Mouse (Mus musculus) layer of hippocampus, adult 2 months (tissue): ENCODE measurements around the gene Rbp1. TPM values are rescaled to one million over a fixed set of nuclear protein-coding genes. Genes with fewer than 3 reads are reported as not detected.

ENCODE experiments used
- DNase-seq, 2 experiments: peaks; one replicate each; pipeline ENCODE4 v3.0.0; 2022; ENCODE audit warnings: low spot score in 2 of 2
- H3K27ac ChIP-seq: fragments of 200-600 bp; 2 replicates; pipeline ENCODE4 v1.8.1; 2022
- H3K4me3 ChIP-seq: fragments of 200-600 bp; 2 replicates; pipeline ENCODE4 v1.8.1; 2022; ENCODE audit warnings: mild to moderate bottlenecking
- CTCF ChIP-seq: fragments of 200-600 bp; conservative IDR thresholded peaks from 2 replicates; pipeline ENCODE4 v1.8.1; 2022; ENCODE audit warnings: antibody characterized with exemption, mild to moderate bottlenecking, moderate library complexity
- total RNA-seq, 2 experiments: library from RNA; stranded (reverse); gene quantifications; 2 replicates each; pipeline ENCODE4 v1.2.3; 2021

The Rbp1 gene
- total RNA-seq, 2 experiments from 2014 or later, result 4.3 to 4.9 TPM

- no peak for TF ChIP-seq CTCF
Observed at GRCm38 (mm10) chr9:98430528-98430927, 7.8 kb downstream of the Rbp1 start.

GRCm38 (mm10) chr9:98433021-98433420 lies 10.3 kb downstream of the Rbp1 start:
- DNase-seq, result no peak
- Histone ChIP-seq H3K4me3 (no peak overlapping the region), H3K27ac (no peak overlapping the region)
- TF ChIP-seq CTCF, result no peak

More at GRCm38 (mm10) chr9:98430528-98430927, 7.8 kb downstream of the Rbp1 start:
- Histone ChIP-seq H3K27ac (no peak overlapping the region), H3K4me3 (no peak overlapping the region)
- no peak for DNase-seq

- DNase-seq, result no peak
Observed at GRCm38 (mm10) chr9:98433956-98434588, 11.3 kb downstream of the Rbp1 start.

GRCm38 (mm10) chr9:98437819-98438218 lies 15.1 kb downstream of the Rbp1 start:
- no peak for TF ChIP-seq CTCF
- Histone ChIP-seq H3K27ac (no peak overlapping the region), H3K4me3 (no peak overlapping the region)
- DNase-seq, result no peak

More at GRCm38 (mm10) chr9:98433956-98434588, 11.3 kb downstream of the Rbp1 start:
- Histone ChIP-seq H3K4me3 (no peak overlapping the region), H3K27ac (no peak overlapping the region)
- no peak for TF ChIP-seq CTCF

GRCm38 (mm10) chr9:98439091-98439490 lies 16.3 kb downstream of the Rbp1 start:
- TF ChIP-seq CTCF, result no peak
- Histone ChIP-seq H3K27ac (no peak overlapping the region), H3K4me3 (no peak overlapping the region)
- DNase-seq, result no peak

- TF ChIP-seq CTCF, result peak; percentile 86
- H3K27ac ChIP-seq, result no peak overlapping the region
- DNase-seq, result peak; percentile 32 to 46
- no peak overlapping the region for H3K4me3 ChIP-seq
Observed at GRCm38 (mm10) chr9:98442638-98443037, 19.9 kb downstream of the Rbp1 start.

GRCm38 (mm10) chr9:98445359-98446149 lies 22.8 kb downstream of the Rbp1 start:
- no peak for TF ChIP-seq CTCF
- no peak overlapping the region for H3K4me3 ChIP-seq
- DNase-seq, result no peak
- no peak overlapping the region for H3K27ac ChIP-seq

- DNase-seq, result peak in 1 of 2 experiments; percentile 43
- no peak for TF ChIP-seq CTCF
Observed at GRCm38 (mm10) chr9:98450976-98451375, 28.2 kb downstream of the Rbp1 start.

GRCm38 (mm10) chr9:98466709-98467108 lies 43.9 kb downstream of the Rbp1 start:
- Histone ChIP-seq H3K27ac (no peak overlapping the region), H3K4me3 (no peak overlapping the region)
- no peak for TF ChIP-seq CTCF
- no peak for DNase-seq

More at GRCm38 (mm10) chr9:98450976-98451375, 28.2 kb downstream of the Rbp1 start:
- Histone ChIP-seq H3K4me3 (no peak overlapping the region), H3K27ac (no peak overlapping the region)

- no peak overlapping the region for H3K4me3 ChIP-seq
- TF ChIP-seq CTCF, result no peak
- no peak for DNase-seq
- H3K27ac ChIP-seq, result no peak overlapping the region
Observed at GRCm38 (mm10) chr9:98480172-98480749, 57.5 kb downstream of the Rbp1 start.

GRCm38 (mm10) chr9:98482256-98482655 lies 59.5 kb downstream of the Rbp1 start:
- no peak for DNase-seq
- no peak overlapping the region for H3K4me3 ChIP-seq
- no peak overlapping the region for H3K27ac ChIP-seq
- no peak for TF ChIP-seq CTCF

GRCm38 (mm10) chr9:98485020-98485419 lies 62.3 kb downstream of the Rbp1 start:
- Histone ChIP-seq H3K27ac (no peak overlapping the region), H3K4me3 (no peak overlapping the region)
- DNase-seq, result no peak
- no peak for TF ChIP-seq CTCF

GRCm38 (mm10) chr9:98485815-98486214 lies 63.1 kb downstream of the Rbp1 start, which contains the start of gene Rbp2:
Gene Rbp2, plus strand, starts transcription at chr9:98486115.
- Histone ChIP-seq H3K4me3 (no peak within 1 kb of the TSS), H3K27ac (no peak within 1 kb of the TSS)
- no peak for DNase-seq
- TF ChIP-seq CTCF, result no peak
